Mouse (Mus musculus) liver, embryonic 14.5 days (tissue): Measurements from ENCODE around the gene Abcg2. TPM values are rescaled to one million over a fixed set of nuclear protein-coding genes. Genes with fewer than 3 reads are reported as not detected.

Experiments
- ATAC-seq: fragments of 200-750 bp; cut with Nextera tagmentation; 2 replicates; pipeline ENCODE4 v1.8.0; 2017; ENCODE audit warnings: moderate number of reproducible peaks, mild to moderate bottlenecking, moderate library complexity; ENCODE audit not compliant: insufficient read depth
- DNase-seq, 3 experiments: peaks; one replicate each; pipeline ENCODE4 v3.0.0-alpha.2; 2012 to 2013; ENCODE audit warnings: low read depth in 3 of 3, low spot score in 3 of 3
- H3K27ac ChIP-seq: fragments of 300-500 bp; sonication (generic); 2 replicates; pipeline ENCODE4 v1.5.1; 2014; ENCODE audit warnings: moderate library complexity, mild to moderate bottlenecking, control low read depth, inconsistent platforms
- H3K27me3 ChIP-seq: fragments of 300-500 bp; sonication (generic); 2 replicates; pipeline ENCODE4 v1.6.1; 2014; ENCODE audit warnings: mild to moderate bottlenecking, low read length, moderate library complexity; ENCODE audit not compliant: control insufficient read depth, insufficient read depth
- H3K36me3 ChIP-seq: fragments of 300-500 bp; sonication (generic); replicated peaks from 2 replicates; pipeline ENCODE4 v1.6.1; 2014; ENCODE audit warnings: low read depth; ENCODE audit not compliant: control insufficient read depth, insufficient read depth
- H3K4me1 ChIP-seq, 2 experiments: fragments of 200-500 bp in 1 of 2; fragments of 300-500 bp in 1 of 2; sonication (generic) in 1 of 2; replicated peaks; 2 replicates each; pipeline ENCODE4 v1.6.1; 2012 to 2014; ENCODE audit warnings: antibody characterized with exemption in 1 of 2, inconsistent platforms in 1 of 2, low read length in 1 of 2; ENCODE audit not compliant: control insufficient read depth in 2 of 2, insufficient read depth in 2 of 2
- H3K4me2 ChIP-seq: fragments of 300-500 bp; sonication (generic); 2 replicates; pipeline ENCODE4 v1.6.1; 2014; ENCODE audit warnings: low read depth, mild to moderate bottlenecking, control low read depth, moderate library complexity
- H3K4me3 ChIP-seq, 2 experiments: fragments of 200-500 bp in 1 of 2; fragments of 300-500 bp in 1 of 2; sonication (generic) in 1 of 2; 2 replicates each; pipeline ENCODE4 v1.5.1; 2012 to 2014; ENCODE audit warnings: low read depth in 2 of 2, low read length in 2 of 2, mild to moderate bottlenecking in 2 of 2, control low read depth in 1 of 2, inconsistent platforms in 1 of 2, moderate library complexity in 1 of 2; ENCODE audit not compliant: insufficient read depth in 1 of 2
- H3K9ac ChIP-seq: fragments of 300-500 bp; sonication (generic); replicated peaks from 2 replicates; pipeline ENCODE4 v1.6.1; 2014; ENCODE audit warnings: mild to moderate bottlenecking, control low read depth, moderate library complexity
- H3K9me3 ChIP-seq: fragments of 300-500 bp; sonication (generic); 2 replicates; pipeline ENCODE4 v1.6.1; 2016; ENCODE audit warnings: low read length, mixed read lengths; ENCODE audit not compliant: control insufficient read depth
- CTCF ChIP-seq: IDR thresholded peaks from 2 replicates; pipeline ENCODE4 v1.5.1; 2016; ENCODE audit warnings: antibody characterized with exemption, low read depth, control low read depth
- EP300 ChIP-seq: IDR thresholded peaks from 2 replicates; pipeline ENCODE4 v1.6.1; 2016; ENCODE audit warnings: antibody characterized with exemption, low read depth
- WGBS: fragments of 180-500 bp; shearing (Covaris S2); extraction: QIAGEN DNeasy Blood & Tissue Kit; methylation state at CpG from one replicate; pipeline ENCODE4 v1.1.7; 2014; ENCODE audit not compliant: insufficient replicate concordance; 5-methylcytosine and 5-hydroxymethylcytosine counted together
- polyA plus RNA-seq, 2 experiments: library from polyadenylated mRNA; depleted of rRNA in 1 of 2; stranded (reverse) in 1 of 2; unstranded in 1 of 2; fragments of >200 nt; fragmentation: Nextera tagmentation in 1 of 2; extraction: Ambion mirVana in 1 of 2; gene quantifications; 2 replicates each; pipeline versions ENCODE4 v1.2.1 to v1.2.3; 2012 to 2014

The Abcg2 gene
- polyA plus RNA-seq, 2 experiments: 66.5 to 171 TPM

DNA sequence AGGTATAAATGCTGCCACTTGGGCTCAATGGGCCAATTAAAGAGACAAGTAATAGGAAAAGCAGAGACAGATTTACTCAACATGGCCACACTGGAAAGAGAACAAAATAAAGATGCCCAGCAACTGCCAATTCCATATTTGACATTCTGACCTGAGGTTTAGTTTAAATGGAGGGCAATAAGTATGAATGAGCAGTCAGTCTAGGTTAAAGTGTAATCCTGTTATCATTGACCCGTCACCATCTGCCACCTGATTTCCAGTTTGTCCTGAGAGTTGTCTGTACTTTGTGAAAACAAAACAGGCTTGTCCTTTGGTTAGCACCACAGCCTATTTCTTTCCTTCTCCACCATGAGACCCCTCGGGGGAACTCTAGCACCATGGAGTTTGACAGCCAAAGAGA, 44.9 kb downstream of the Abcg2 start:
- DNase-seq: no peak
- H3K27me3 ChIP-seq: no peaks in the 10 kb centered on the region
- no peak overlapping the region for H3K27ac ChIP-seq
- ATAC-seq: no peak
- H3K4me1 ChIP-seq: peaks cover 0 to 17% of the 10 kb centered on the region in 2 experiments
- H3K4me3 ChIP-seq: no peak overlapping the region
- no peak overlapping the region for H3K4me2 ChIP-seq
- TF ChIP-seq EP300 (no peak), CTCF (no peak)
- no peak overlapping the region for H3K9ac ChIP-seq
- H3K9me3 ChIP-seq: no peaks in the 10 kb centered on the region
- WGBS: 64% methylated on average over 2 of the region's 2 CpGs
- no peaks in the 10 kb centered on the region for H3K36me3 ChIP-seq

DNA sequence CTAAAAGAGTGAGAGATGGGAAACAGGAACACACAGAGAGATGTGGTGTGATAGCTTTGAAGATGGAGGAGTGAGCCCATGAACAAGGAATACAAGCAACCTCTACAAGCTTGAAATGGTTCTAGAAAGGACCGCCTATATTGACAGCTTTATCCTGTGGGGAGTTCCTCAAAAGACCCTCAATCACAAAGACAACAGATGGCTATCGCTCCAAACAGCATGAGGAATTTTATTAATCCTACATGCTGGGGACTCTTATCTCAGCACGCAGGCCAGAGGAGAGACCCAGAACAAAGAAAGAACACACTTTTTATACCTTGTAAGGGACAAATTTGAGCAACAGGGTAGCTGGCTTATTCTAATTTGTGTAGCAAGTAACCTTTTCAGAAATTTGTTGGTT, 48.1 kb downstream of the Abcg2 start:
- no peak overlapping the region for H3K4me3 ChIP-seq
- DNase-seq (no peak), ATAC-seq (no peak)
- no peak overlapping the region for H3K4me2 ChIP-seq
- H3K27ac ChIP-seq: no peak overlapping the region
- no peaks in the 10 kb centered on the region for H3K9me3 ChIP-seq
- TF ChIP-seq EP300: no peak
- TF ChIP-seq CTCF: no peak
- H3K9ac ChIP-seq: no peak overlapping the region; the same call in 1 of the 2 replicates
- WGBS: 39% methylated on average over 3 of the region's 3 CpGs
- no peaks in the 10 kb centered on the region for H3K27me3 ChIP-seq
- H3K4me1 ChIP-seq: peaks cover 0 to 17% of the 10 kb centered on the region in 2 experiments
- H3K36me3 ChIP-seq: no peaks in the 10 kb centered on the region

DNA sequence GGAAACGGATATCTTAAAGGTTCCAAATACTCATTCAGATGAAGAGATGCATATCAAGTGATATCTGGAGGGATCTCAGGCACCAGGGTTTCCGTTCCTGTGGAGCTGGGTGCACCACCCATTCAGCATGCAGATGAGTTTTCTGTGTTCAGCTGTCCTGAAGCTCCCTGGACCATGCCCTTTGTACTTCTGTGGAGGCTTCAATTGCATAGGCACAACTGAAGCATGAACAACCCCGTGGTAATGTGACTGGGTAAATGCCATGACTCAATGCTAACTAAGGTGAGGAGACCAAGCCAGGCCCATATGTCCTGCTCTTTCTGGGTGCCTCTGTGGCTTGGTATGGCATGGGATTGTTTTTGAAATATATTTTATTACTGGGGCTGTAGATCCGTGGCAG, 49.4 kb downstream of the Abcg2 start:
- Histone ChIP-seq H3K4me2 (no peak overlapping the region), H3K4me1 (peaks cover 4 to 25% of the 10 kb centered on the region in 2 experiments), H3K27ac (no peak overlapping the region), H3K36me3 (no peaks in the 10 kb centered on the region), H3K9ac (no peak overlapping the region), H3K27me3 (no peaks in the 10 kb centered on the region), H3K9me3 (no peaks in the 10 kb centered on the region), H3K4me3 (no peak overlapping the region)
- no peak for TF ChIP-seq EP300
- TF ChIP-seq CTCF: no peak
- WGBS: 66% methylated on average over 4 of the region's 4 CpGs
- DNase-seq (no peak), ATAC-seq (peak; percentile 29; the same call in 1 of the 2 replicates)

DNA sequence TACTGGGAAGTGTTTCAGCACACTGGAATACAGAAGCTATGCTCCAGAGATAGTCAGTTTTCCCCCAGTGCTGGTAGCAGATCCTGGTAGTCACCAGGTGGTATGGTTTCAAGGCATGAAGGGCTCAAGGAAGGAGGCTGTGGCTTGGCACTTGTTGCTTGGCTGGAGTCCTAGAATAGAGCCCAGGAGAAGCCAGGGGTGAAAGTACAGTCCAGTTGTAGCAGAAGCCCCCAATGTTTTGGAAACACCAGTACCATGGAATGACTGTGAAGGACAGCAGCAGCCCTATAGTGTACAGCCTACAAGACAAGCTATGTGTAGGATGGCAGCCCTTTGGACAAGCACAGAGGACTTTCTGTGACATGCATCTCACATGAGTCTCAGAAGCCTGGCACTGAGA, 54.2 kb downstream of the Abcg2 start:
- H3K4me1 ChIP-seq: peaks cover 9 to 32% of the 10 kb centered on the region in 2 experiments
- no peaks in the 10 kb centered on the region for H3K27me3 ChIP-seq
- H3K4me2 ChIP-seq: no peak overlapping the region
- no peak overlapping the region for H3K27ac ChIP-seq
- no peak overlapping the region for H3K4me3 ChIP-seq
- no peaks in the 10 kb centered on the region for H3K36me3 ChIP-seq
- DNase-seq (no peak), ATAC-seq (no peak)
- H3K9me3 ChIP-seq: no peaks in the 10 kb centered on the region
- TF ChIP-seq EP300: no peak
- TF ChIP-seq CTCF: no peak
- no peak overlapping the region for H3K9ac ChIP-seq

DNA sequence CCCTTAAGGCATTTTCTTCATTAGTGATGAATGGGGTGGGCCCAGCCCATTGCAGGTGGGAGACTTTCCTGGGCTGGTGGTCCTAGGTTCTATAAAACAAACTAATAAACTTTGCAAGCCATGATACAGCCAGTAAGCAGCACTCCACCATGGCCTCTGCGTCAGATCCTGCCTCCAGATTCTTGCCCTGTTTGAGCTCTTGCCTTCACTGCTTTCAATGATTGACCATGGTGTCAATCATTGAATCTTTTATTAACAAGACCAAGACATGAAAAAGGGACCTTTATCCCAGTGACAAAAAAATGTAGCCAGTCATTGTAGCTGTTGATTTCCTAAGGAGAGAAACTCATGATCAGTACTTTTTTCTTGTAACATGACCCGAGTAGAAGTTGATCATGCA, 55.1 kb downstream of the Abcg2 start:
- Histone ChIP-seq H3K36me3 (peaks cover 3% of the 10 kb centered on the region), H3K27ac (no peak overlapping the region; the same call in 1 of the 2 replicates), H3K9me3 (no peaks in the 10 kb centered on the region), H3K4me3 (peak overlapping the region in 1 of 2 experiments; percentile 87; a peak in 2 of 4 replicates), H3K27me3 (no peaks in the 10 kb centered on the region), H3K4me2 (peak overlapping the region; percentile 77), H3K4me1 (peaks cover 16 to 35% of the 10 kb centered on the region in 2 experiments), H3K9ac (peak overlapping the region; percentile 97)
- no peak for TF ChIP-seq EP300
- TF ChIP-seq CTCF: no peak
- DNase-seq (no peak), ATAC-seq (no peak)
- WGBS: 84% methylated on average over 2 of the region's 2 CpGs
